Mouse (Mus musculus): Measurements from ENCODE around the gene Rbms3. TPM values are rescaled to one million over a fixed set of nuclear protein-coding genes. Genes with fewer than 3 reads are reported as not detected.

Gene Rbms3
- total RNA-seq, 4 experiments from 2014 or later: 7.0 to 8.2 (median 7.9) TPM

GRCm38 (mm10) chr9:117188406-117188805, 441.3 kb downstream of the Rbms3 start:
- no peak for DNase-seq (ENCODE audit: low spot score)

GRCm38 (mm10) chr9:117187116-117188034, 442.3 kb downstream of the Rbms3 start:
- no peak for DNase-seq (ENCODE audit: low spot score)

- DNase-seq (ENCODE audit: low spot score): no peak
Observed at GRCm38 (mm10) chr9:117180658-117181057, 449.1 kb downstream of the Rbms3 start.

GRCm38 (mm10) chr9:117178366-117178765, 451.3 kb downstream of the Rbms3 start:
- DNase-seq (ENCODE audit: low spot score): no peak

- no peak for DNase-seq (ENCODE audit: low spot score)
Observed at GRCm38 (mm10) chr9:117172526-117172925, 457.2 kb downstream of the Rbms3 start.

- no peak for DNase-seq (ENCODE audit: low spot score)
Observed at GRCm38 (mm10) chr9:117169196-117169595, 460.5 kb downstream of the Rbms3 start.

- peak; percentile 31 for DNase-seq (ENCODE audit: low spot score)
Observed at GRCm38 (mm10) chr9:117163143-117163542, 466.6 kb downstream of the Rbms3 start.

GRCm38 (mm10) chr9:117161150-117161549, 468.6 kb downstream of the Rbms3 start:
- DNase-seq (ENCODE audit: low spot score): no peak

- no peak for DNase-seq (ENCODE audit: low spot score)
Observed at GRCm38 (mm10) chr9:117156330-117156905, 473.3 kb downstream of the Rbms3 start.

- no peak for DNase-seq (ENCODE audit: low spot score)
Observed at GRCm38 (mm10) chr9:117154590-117154989, 475.1 kb downstream of the Rbms3 start.

- no peak for DNase-seq (ENCODE audit: low spot score)
Observed at GRCm38 (mm10) chr9:117153686-117154274, 475.9 kb downstream of the Rbms3 start.

- DNase-seq (ENCODE audit: low spot score): no peak
Observed at GRCm38 (mm10) chr9:117151951-117152350, 477.8 kb downstream of the Rbms3 start.

- no peak for DNase-seq (ENCODE audit: low spot score)
Observed at GRCm38 (mm10) chr9:117144057-117144723, 485.5 kb downstream of the Rbms3 start.

- no peak for DNase-seq (ENCODE audit: low spot score)
Observed at GRCm38 (mm10) chr9:117139971-117140370, 489.7 kb downstream of the Rbms3 start.

- no peak for DNase-seq (ENCODE audit: low spot score)
Observed at GRCm38 (mm10) chr9:117136410-117136809, 493.3 kb downstream of the Rbms3 start.

GRCm38 (mm10) chr9:117134043-117134442, 495.7 kb downstream of the Rbms3 start:
- DNase-seq (ENCODE audit: low spot score): no peak

GRCm38 (mm10) chr9:117126816-117127215, 502.9 kb downstream of the Rbms3 start:
- no peak for DNase-seq (ENCODE audit: low spot score)

- DNase-seq (ENCODE audit: low spot score): no peak
Observed at GRCm38 (mm10) chr9:117125844-117126243, 503.9 kb downstream of the Rbms3 start.

GRCm38 (mm10) chr9:117121572-117121971, 508.1 kb downstream of the Rbms3 start:
- DNase-seq (ENCODE audit: low spot score): no peak

- no peak for DNase-seq (ENCODE audit: low spot score)
Observed at GRCm38 (mm10) chr9:117117181-117117729, 512.5 kb downstream of the Rbms3 start.

GRCm38 (mm10) chr9:117115609-117116008, 514.1 kb downstream of the Rbms3 start:
- DNase-seq (ENCODE audit: low spot score): no peak

GRCm38 (mm10) chr9:117113592-117113991, 516.1 kb downstream of the Rbms3 start:
- no peak for DNase-seq (ENCODE audit: low spot score)

Measured in heart, adult 8-10 months (tissue).